Mouse (Mus musculus) spleen, postnatal 36 days (tissue): Measurements from ENCODE around the gene Steap3.

Experiments
- DNase-seq, 2 experiments: peaks; one replicate each; pipeline ENCODE4 v3.0.0; 2022; ENCODE audit warnings: low spot score in 2 of 2, mixed read lengths in 1 of 2

Steap3 gene

DNA sequence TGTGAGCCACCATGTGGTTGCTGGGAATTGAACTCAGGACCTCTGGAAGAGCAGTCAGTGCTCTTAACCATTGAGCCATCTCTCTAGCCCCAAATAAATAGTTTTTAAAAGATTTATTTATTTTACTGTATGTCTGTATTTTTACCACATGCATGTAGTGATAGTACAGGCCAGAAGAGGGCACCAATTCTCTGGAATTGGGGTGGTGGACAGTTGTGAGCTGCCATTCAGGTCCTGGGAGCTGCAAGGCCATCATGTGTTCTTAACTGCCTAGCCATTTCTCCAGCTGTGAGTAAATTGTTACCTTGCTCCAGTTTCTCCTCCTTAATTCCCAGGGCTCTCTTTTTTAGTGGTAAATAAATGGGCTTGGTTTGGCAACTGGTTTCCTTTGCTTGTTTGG lies 118.3 kb downstream of the Steap3 start:
- peak in 1 of 2 experiments; percentile 25 for DNase-seq

DNA sequence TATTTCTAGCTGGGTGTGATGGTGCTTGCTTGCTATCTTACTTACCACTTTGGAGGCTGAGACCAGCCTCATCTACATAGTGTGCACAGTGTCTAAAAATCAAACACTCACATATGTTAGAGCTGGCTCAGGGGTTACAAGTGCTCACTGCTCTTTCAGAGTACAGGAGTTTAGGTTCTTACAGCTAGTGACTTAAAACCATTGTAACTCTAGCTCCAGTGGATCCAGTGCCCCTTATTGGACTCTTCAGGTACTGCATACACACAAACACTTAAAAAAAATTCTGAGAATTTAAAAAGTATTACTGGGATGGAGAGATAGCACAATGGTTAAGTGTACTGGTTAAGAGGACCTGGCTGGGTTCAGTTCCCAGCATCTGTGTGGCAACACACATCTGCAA lies 125.5 kb downstream of the Steap3 start:
- DNase-seq, result no peak

DNA sequence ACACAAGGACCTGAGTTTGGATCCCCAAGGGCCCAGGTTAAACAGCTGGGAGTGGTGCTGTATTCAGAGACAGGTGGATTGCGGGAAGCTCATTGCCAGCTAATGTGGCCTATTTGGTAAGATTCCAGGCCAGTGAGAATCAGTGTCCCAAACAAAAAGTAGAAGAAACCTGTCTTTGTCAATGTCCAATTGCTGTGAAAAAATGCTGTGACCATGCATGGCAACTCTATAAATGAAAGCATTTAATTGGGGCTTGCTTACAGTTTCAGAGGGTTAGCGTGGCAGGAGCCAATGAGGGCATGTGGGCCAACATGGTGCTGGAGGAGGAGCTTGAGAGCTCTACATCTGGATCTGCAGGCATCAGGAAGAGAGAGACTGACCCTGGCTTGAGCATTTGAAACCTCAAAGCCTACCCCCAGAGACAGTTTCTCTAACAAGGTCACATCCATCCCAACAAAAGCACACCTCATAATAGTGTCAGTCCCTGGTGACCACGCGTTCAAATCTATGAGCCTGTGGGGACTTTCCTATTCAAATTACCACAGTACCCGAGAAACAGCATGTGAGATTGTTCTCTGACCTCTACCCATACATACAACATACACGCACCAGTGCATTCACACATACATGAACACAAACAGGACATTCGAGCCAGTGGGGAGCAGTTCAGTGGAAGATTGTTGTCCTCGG lies 126.8 kb downstream of the Steap3 start:
- no peak for DNase-seq

DNA sequence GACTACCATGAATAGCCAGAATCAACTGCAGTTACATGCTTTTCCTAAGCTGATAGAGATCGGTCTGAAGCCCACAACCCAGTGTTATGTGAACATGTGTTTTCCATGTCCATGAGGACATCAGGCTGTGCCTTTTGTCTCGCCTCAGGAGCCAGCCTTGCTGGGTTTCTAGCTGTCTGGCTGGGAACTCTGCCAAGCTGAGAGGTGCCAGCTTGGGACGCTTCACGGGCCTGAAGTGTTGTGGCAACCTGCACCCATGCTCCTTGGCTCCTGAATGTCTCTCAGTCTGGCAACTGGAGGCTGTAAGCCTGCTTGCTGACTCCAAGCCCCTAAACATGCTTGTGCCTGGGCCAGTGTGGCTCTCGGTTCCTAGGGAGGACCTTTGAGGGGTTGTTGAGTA lies 130.0 kb downstream of the Steap3 start:
- DNase-seq, result no peak
